Mouse (Mus musculus): ENCODE measurements at regions not wholly inside any gene's neighbourhood (a gene's known extent, or its start where the extent isn't known, plus 50 kb on each side); places are given as distances from the start of the nearest gene placed in this dataset.

- no peak for DNase-seq (ENCODE audit: low read depth)
Observed at GRCm38 (mm10) chr15:68811041-68811440, 2310.3 kb upstream of the Lrrc6 start.

GRCm38 (mm10) chr15:68810593-68810992 is 2309.9 kb upstream of the Lrrc6 start:
- no peak for DNase-seq (ENCODE audit: low read depth)

GRCm38 (mm10) chr15:68808175-68808574 is 2307.5 kb upstream of the Lrrc6 start:
- no peak for DNase-seq (ENCODE audit: low read depth)

- no peak for DNase-seq (ENCODE audit: low read depth)
Observed at GRCm38 (mm10) chr15:68804254-68804653, 2303.5 kb upstream of the Lrrc6 start.

- DNase-seq (ENCODE audit: low read depth) = no peak
Observed at GRCm38 (mm10) chr15:68801763-68802162, 2301.1 kb upstream of the Lrrc6 start.

- no peak for DNase-seq (ENCODE audit: low read depth)
Observed at GRCm38 (mm10) chr15:68797406-68797805, 2296.7 kb upstream of the Lrrc6 start.

- DNase-seq (ENCODE audit: low read depth) = no peak
Observed at GRCm38 (mm10) chr15:68795239-68795960, 2294.7 kb upstream of the Lrrc6 start.

- DNase-seq (ENCODE audit: low read depth) = no peak
Observed at GRCm38 (mm10) chr15:68759948-68760347, 2259.2 kb upstream of the Lrrc6 start.

- no peak for DNase-seq (ENCODE audit: low read depth)
Observed at GRCm38 (mm10) chr15:68755255-68755654, 2254.5 kb upstream of the Lrrc6 start.

- no peak for DNase-seq (ENCODE audit: low read depth)
Observed at GRCm38 (mm10) chr15:68754834-68755233, 2254.1 kb upstream of the Lrrc6 start.

GRCm38 (mm10) chr15:68739344-68739743 is 2238.6 kb upstream of the Lrrc6 start:
- DNase-seq (ENCODE audit: low read depth) = no peak

- DNase-seq (ENCODE audit: low read depth) = no peak
Observed at GRCm38 (mm10) chr15:68721250-68721649, 2220.5 kb upstream of the Lrrc6 start.

- no peak for DNase-seq (ENCODE audit: low read depth)
Observed at GRCm38 (mm10) chr15:68719486-68719885, 2218.8 kb upstream of the Lrrc6 start.

- DNase-seq (ENCODE audit: low read depth) = no peak
Observed at GRCm38 (mm10) chr15:68714337-68714736, 2213.6 kb upstream of the Lrrc6 start.

- DNase-seq (ENCODE audit: low read depth) = no peak
Observed at GRCm38 (mm10) chr15:68707306-68707705, 2206.6 kb upstream of the Lrrc6 start.

- no peak for DNase-seq (ENCODE audit: low read depth)
Observed at GRCm38 (mm10) chr15:68695041-68695650, 2194.4 kb upstream of the Lrrc6 start.

- DNase-seq (ENCODE audit: low read depth) = no peak
Observed at GRCm38 (mm10) chr15:68667462-68667861, 2166.8 kb upstream of the Lrrc6 start.

- DNase-seq (ENCODE audit: low read depth) = no peak
Observed at GRCm38 (mm10) chr15:68665331-68665730, 2164.6 kb upstream of the Lrrc6 start.

GRCm38 (mm10) chr15:68656722-68657121 is 2156.0 kb upstream of the Lrrc6 start:
- DNase-seq (ENCODE audit: low read depth) = no peak

GRCm38 (mm10) chr15:68655046-68655445 is 2154.3 kb upstream of the Lrrc6 start:
- no peak for DNase-seq (ENCODE audit: low read depth)

- DNase-seq (ENCODE audit: low read depth) = no peak
Observed at GRCm38 (mm10) chr15:68650609-68651008, 2149.9 kb upstream of the Lrrc6 start.

GRCm38 (mm10) chr15:68650033-68650432 is 2149.3 kb upstream of the Lrrc6 start:
- DNase-seq (ENCODE audit: low read depth) = no peak

- no peak for DNase-seq (ENCODE audit: low read depth)
Observed at GRCm38 (mm10) chr15:68646865-68647264, 2146.2 kb upstream of the Lrrc6 start.

- no peak for DNase-seq (ENCODE audit: low read depth)
Observed at GRCm38 (mm10) chr15:68644862-68645261, 2144.2 kb upstream of the Lrrc6 start.
